Mouse (Mus musculus): Measurements from ENCODE around the gene Pdik1l. TPM values are rescaled to one million over a fixed set of nuclear protein-coding genes. Genes with fewer than 3 reads are reported as not detected.

Pdik1l gene
- total RNA-seq, 1 experiment, result 13.2 TPM

- Histone ChIP-seq H3K9me3 (ENCODE audit: control insufficient read depth, insufficient read depth, low read depth, low read length) (no peaks in the 10 kb centered on the region), H3K36me3 (ENCODE audit: control insufficient read depth, insufficient read depth, low read length, poor library complexity, severe bottlenecking) (no peaks in the 10 kb centered on the region), H3K27ac (ENCODE audit: insufficient read depth, low read depth, low read length, poor library complexity, severe bottlenecking) (no peak overlapping the region; the same call in 1 of the 2 replicates), H3K4me1 (ENCODE audit: control insufficient read depth in 2 of 2, insufficient read depth in 2 of 2, low read length in 2 of 2, poor library complexity in 1 of 2) (peaks cover 12 to 29% of the 10 kb centered on the region in 2 experiments), H3K9ac (ENCODE audit: insufficient read depth, low read depth, low read length, poor library complexity, severe bottlenecking) (no peak overlapping the region), H3K4me3 (ENCODE audit: insufficient read depth in 1 of 2, low read depth in 1 of 2, low read length in 2 of 2, poor library complexity in 1 of 2, severe bottlenecking in 1 of 2) (no peak overlapping the region)
- DNase-seq (ENCODE audit: low read depth, low spot score), result no peak
- TF ChIP-seq MAFK (IDR thresholded peaks at IDR 0.05; ENCODE audit: insufficient read depth, low read depth, low read length) (no peak), HCFC1 (IDR thresholded peaks at IDR 0.05; ENCODE audit: borderline replicate concordance, insufficient read depth, low read length) (no peak), ZNF384 (IDR thresholded peaks at IDR 0.05; ENCODE audit: low read depth, low read length) (no peak), CHD2 (IDR thresholded peaks at IDR 0.05; ENCODE audit: low read depth, low read length) (no peak), ZC3H11A (IDR thresholded peaks at IDR 0.05; ENCODE audit: borderline replicate concordance, low read depth, low read length) (no peak)
- in situ Hi-C loops (cut with MboI; ENCODE audit: low sequenced_read_pairs in 2 of 2, unreplicated experiment in 2 of 2), result no loop called here
Observed at GRCm38 (mm10) chr4:134258354-134258753, 29.3 kb downstream of the Pdik1l start.

GRCm38 (mm10) chr4:134257198-134258009 is 30.3 kb downstream of the Pdik1l start:
- in situ Hi-C loops (cut with MboI; ENCODE audit: low sequenced_read_pairs in 2 of 2, unreplicated experiment in 2 of 2), result no loop called here
- Histone ChIP-seq H3K9me3 (ENCODE audit: control insufficient read depth, insufficient read depth, low read depth, low read length) (no peaks in the 10 kb centered on the region), H3K4me3 (ENCODE audit: insufficient read depth in 1 of 2, low read depth in 1 of 2, low read length in 2 of 2, poor library complexity in 1 of 2, severe bottlenecking in 1 of 2) (no peak overlapping the region), H3K36me3 (ENCODE audit: control insufficient read depth, insufficient read depth, low read length, poor library complexity, severe bottlenecking) (no peaks in the 10 kb centered on the region), H3K27ac (ENCODE audit: insufficient read depth, low read depth, low read length, poor library complexity, severe bottlenecking) (0 out of 2 replicates have a peak overlapping the region, but pooled peaks have one; percentile 8), H3K4me1 (ENCODE audit: control insufficient read depth in 2 of 2, insufficient read depth in 2 of 2, low read length in 2 of 2, poor library complexity in 1 of 2) (peaks cover 12 to 37% of the 10 kb centered on the region in 2 experiments), H3K9ac (ENCODE audit: insufficient read depth, low read depth, low read length, poor library complexity, severe bottlenecking) (no peak overlapping the region)
- no peak for TF ChIP-seq CHD2 (IDR thresholded peaks at IDR 0.05; ENCODE audit: low read depth, low read length)
- no peak for TF ChIP-seq HCFC1 (IDR thresholded peaks at IDR 0.05; ENCODE audit: borderline replicate concordance, insufficient read depth, low read length)
- TF ChIP-seq MAFK (IDR thresholded peaks at IDR 0.05; ENCODE audit: insufficient read depth, low read depth, low read length), result no peak
- no peak for TF ChIP-seq ZNF384 (IDR thresholded peaks at IDR 0.05; ENCODE audit: low read depth, low read length)
- no peak for TF ChIP-seq ZC3H11A (IDR thresholded peaks at IDR 0.05; ENCODE audit: borderline replicate concordance, low read depth, low read length)
- no peak for DNase-seq (ENCODE audit: low read depth, low spot score)

GRCm38 (mm10) chr4:134256407-134257197 is 31.1 kb downstream of the Pdik1l start:
- Histone ChIP-seq H3K4me3 (ENCODE audit: insufficient read depth in 1 of 2, low read depth in 1 of 2, low read length in 2 of 2, poor library complexity in 1 of 2, severe bottlenecking in 1 of 2) (peak overlapping the region; percentile 1 to 3; a peak in 1 of 4 replicates), H3K36me3 (ENCODE audit: control insufficient read depth, insufficient read depth, low read length, poor library complexity, severe bottlenecking) (no peaks in the 10 kb centered on the region), H3K27ac (ENCODE audit: insufficient read depth, low read depth, low read length, poor library complexity, severe bottlenecking) (peak overlapping the region; percentile 14), H3K9ac (ENCODE audit: insufficient read depth, low read depth, low read length, poor library complexity, severe bottlenecking) (peak overlapping the region; percentile 26), H3K9me3 (ENCODE audit: control insufficient read depth, insufficient read depth, low read depth, low read length) (no peaks in the 10 kb centered on the region), H3K4me1 (ENCODE audit: control insufficient read depth in 2 of 2, insufficient read depth in 2 of 2, low read length in 2 of 2, poor library complexity in 1 of 2) (peaks cover 12 to 38% of the 10 kb centered on the region in 2 experiments)
- TF ChIP-seq ZNF384 (IDR thresholded peaks at IDR 0.05; ENCODE audit: low read depth, low read length) (no peak), CHD2 (IDR thresholded peaks at IDR 0.05; ENCODE audit: low read depth, low read length) (no peak), MAFK (IDR thresholded peaks at IDR 0.05; ENCODE audit: insufficient read depth, low read depth, low read length) (no peak), ZC3H11A (IDR thresholded peaks at IDR 0.05; ENCODE audit: borderline replicate concordance, low read depth, low read length) (no peak), HCFC1 (IDR thresholded peaks at IDR 0.05; ENCODE audit: borderline replicate concordance, insufficient read depth, low read length) (no peak)
- in situ Hi-C loops (cut with MboI; ENCODE audit: low sequenced_read_pairs in 2 of 2, unreplicated experiment in 2 of 2), result no loop called here
- no peak for DNase-seq (ENCODE audit: low read depth, low spot score)

- H3K4me1 ChIP-seq (ENCODE audit: control insufficient read depth in 2 of 2, insufficient read depth in 2 of 2, low read length in 2 of 2, poor library complexity in 1 of 2), result peaks cover 12 to 41% of the 10 kb centered on the region in 2 experiments
- no peak overlapping the region; the same call in 1 of the 2 replicates for H3K27ac ChIP-seq (ENCODE audit: insufficient read depth, low read depth, low read length, poor library complexity, severe bottlenecking)
- H3K4me3 ChIP-seq (ENCODE audit: insufficient read depth in 1 of 2, low read depth in 1 of 2, low read length in 2 of 2, poor library complexity in 1 of 2, severe bottlenecking in 1 of 2), result no peak overlapping the region
- in situ Hi-C loops (cut with MboI; ENCODE audit: low sequenced_read_pairs in 2 of 2, unreplicated experiment in 2 of 2), result no loop called here
- peak overlapping the region; percentile 26; the same call in 1 of the 2 replicates for H3K9ac ChIP-seq (ENCODE audit: insufficient read depth, low read depth, low read length, poor library complexity, severe bottlenecking)
- no peaks in the 10 kb centered on the region for H3K36me3 ChIP-seq (ENCODE audit: control insufficient read depth, insufficient read depth, low read length, poor library complexity, severe bottlenecking)
- no peak for TF ChIP-seq HCFC1 (IDR thresholded peaks at IDR 0.05; ENCODE audit: borderline replicate concordance, insufficient read depth, low read length)
- TF ChIP-seq ZC3H11A (IDR thresholded peaks at IDR 0.05; ENCODE audit: borderline replicate concordance, low read depth, low read length), result no peak
- no peak for TF ChIP-seq MAFK (IDR thresholded peaks at IDR 0.05; ENCODE audit: insufficient read depth, low read depth, low read length)
- no peak for TF ChIP-seq CHD2 (IDR thresholded peaks at IDR 0.05; ENCODE audit: low read depth, low read length)
- no peak for TF ChIP-seq ZNF384 (IDR thresholded peaks at IDR 0.05; ENCODE audit: low read depth, low read length)
- no peaks in the 10 kb centered on the region for H3K9me3 ChIP-seq (ENCODE audit: control insufficient read depth, insufficient read depth, low read depth, low read length)
- DNase-seq (ENCODE audit: low read depth, low spot score), result no peak
Observed at GRCm38 (mm10) chr4:134255854-134256253, 31.8 kb downstream of the Pdik1l start.
